Mouse (Mus musculus) urinary bladder, adult 18-20 months (tissue): ENCODE data around the gene Pih1d2.
"Not testable (repeated sequence)": the region's sequence is repeated elsewhere in the genome, so short reads cannot be mapped to it uniquely, and the experiment has no call there.

Source experiments
- DNase-seq, 2 experiments: peaks; one replicate each; pipeline ENCODE4 v3.0.0; 2022; ENCODE audit warnings: low spot score in 2 of 2, mixed read lengths in 2 of 2

Gene Pih1d2

DNA sequence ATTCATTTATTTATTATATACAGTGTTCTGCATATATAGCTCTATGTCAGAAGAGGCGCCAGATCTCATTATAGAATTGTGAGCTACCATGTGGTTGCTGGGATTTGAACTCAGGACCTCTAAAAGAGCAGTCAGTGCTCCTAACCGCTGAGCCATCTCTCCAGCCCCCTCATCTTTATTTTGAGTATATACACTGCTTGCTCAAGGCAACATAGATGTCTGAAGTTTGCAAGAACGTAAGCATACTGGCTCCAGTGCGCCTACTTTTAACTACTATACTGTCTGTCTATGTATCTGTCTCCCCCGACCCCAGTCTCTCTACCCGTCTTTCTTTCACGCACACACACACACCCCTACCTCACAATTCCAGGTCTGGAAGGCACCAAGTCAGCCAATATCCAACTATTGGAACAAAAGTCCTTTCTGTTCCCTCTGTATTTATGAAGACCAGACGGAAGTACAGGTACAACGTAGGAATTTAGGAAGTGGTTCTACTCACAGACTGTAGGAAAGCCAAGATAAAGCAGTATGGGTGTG is 741 bp downstream of the Pih1d2 start:
- no peak for DNase-seq

- not testable (repeated sequence) for DNase-seq
These were observed 13.8 kb downstream of the Pih1d2 start for GRCm38 (mm10) chr9:50630903-50631302.

GRCm38 (mm10) chr9:50632016-50632688 is 15.0 kb downstream of the Pih1d2 start:
- no peak for DNase-seq

DNA sequence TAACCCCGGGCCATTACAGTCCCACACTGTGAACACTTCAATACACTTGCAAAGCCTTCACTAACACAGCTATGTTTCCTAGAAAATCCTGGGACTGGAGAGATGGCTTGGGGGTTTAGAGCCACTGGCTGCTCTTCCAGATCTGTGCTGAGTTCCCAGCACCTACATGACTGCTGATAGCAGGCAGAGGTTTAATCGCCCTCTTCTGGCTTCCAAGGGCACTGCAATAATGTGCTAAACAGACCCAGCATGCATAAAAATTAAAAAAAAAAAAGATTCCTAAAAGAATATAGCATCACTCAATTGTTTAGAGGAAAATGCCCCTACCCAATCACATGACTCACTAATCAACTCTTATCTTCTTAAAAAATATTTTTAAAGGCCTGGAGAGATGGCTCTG is 15.9 kb downstream of the Pih1d2 start:
- DNase-seq = no peak

DNA sequence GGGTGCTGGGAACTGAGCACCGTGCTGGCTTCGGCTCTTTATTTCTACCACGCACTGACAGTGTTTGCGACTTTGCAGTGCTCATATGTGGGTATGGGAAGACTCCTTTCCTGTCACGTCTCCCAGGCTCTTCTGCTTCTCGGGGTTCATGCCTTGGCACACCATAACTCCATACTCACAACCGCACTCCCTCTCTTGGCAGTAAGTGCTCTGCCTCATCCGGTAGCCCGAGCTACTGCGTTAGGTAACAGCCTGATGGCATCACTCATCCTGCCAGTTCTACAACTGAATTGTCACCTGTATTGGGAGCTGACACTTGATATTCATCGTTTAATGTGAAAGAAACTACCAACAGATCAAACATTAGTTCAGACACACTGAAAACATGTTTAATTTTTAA is 17.1 kb downstream of the Pih1d2 start:
- DNase-seq = no peak

DNA sequence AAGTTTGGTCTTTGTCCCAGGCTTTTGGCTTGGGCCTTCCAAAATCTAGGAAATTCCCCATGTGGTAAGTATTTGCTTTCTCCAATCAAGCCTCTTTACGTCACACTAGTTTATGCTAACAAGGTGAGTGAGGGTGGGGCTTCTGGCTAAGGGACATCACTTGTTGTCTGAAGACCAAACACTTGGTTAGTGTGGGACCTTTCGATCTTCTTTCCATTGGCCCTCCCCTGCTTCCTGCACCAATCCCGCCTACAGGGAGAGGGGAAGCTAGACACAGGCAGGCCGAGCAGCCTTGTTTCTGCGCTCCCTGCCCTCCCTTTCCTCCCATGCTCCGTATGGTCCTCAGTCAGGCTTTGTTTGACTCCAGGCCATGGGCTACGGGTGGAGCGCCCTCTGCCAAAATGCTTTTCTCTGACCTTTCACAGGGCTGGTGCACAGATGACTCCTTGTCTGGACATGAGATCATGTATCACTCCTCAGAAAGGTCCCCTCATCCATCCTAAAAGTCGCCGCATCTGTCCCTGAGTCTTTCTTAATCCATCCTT is 29.8 kb downstream of the Pih1d2 start:
- no peak for DNase-seq

- DNase-seq = no peak
These were observed 33.4 kb downstream of the Pih1d2 start for GRCm38 (mm10) chr9:50650503-50650902.

DNA sequence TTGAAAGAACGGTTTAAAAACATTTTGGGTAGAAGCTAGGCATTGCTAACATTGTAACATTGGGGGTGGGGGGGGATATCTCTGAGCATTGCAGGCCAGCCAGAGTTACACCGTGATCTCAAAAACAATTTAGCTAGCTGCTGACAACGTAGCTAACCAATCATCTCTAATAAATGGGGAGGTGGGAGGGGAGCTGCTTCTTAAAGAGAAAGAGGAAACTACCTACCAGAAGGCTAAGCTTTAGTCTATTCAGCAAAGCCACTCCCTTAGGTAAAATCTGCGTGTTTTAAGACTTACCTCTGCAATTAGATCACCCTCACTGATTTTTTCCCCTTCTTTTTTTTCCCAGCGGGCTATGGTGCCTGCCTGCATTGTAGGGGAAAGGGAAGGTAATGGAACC is 41.3 kb downstream of the Pih1d2 start:
- no peak for DNase-seq

GRCm38 (mm10) chr9:50658941-50659388 is 41.8 kb downstream of the Pih1d2 start:
- DNase-seq = no peak

GRCm38 (mm10) chr9:50659392-50660217 is 42.5 kb downstream of the Pih1d2 start, which contains the start of gene Dlat:
TSS of gene Dlat (minus strand) at chr9:50659780.
- DNase-seq = peak; percentile 79 to 92

DNA sequence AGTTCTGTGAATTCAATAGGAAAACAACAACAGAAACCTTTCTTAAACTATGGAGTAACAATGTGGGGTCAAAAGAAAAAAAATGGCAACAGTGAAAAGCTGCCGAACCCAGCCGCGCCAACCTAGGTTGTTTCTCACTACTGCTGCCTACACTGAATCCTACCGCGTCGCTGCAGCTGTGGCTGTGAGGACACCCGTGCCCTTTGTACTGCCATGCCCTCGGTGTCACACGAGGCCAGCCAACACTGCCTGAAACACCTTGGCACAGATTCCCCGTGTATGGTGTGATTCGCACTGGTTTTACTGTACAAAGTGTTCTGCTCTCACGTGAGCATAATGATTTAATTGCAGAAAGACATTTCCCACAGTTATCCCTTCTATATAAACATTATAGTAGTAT is 43.3 kb downstream of the Pih1d2 start:
- DNase-seq = no peak

- no peak for DNase-seq
These were observed 47.7 kb downstream of the Pih1d2 start for GRCm38 (mm10) chr9:50664826-50665225.

DNA sequence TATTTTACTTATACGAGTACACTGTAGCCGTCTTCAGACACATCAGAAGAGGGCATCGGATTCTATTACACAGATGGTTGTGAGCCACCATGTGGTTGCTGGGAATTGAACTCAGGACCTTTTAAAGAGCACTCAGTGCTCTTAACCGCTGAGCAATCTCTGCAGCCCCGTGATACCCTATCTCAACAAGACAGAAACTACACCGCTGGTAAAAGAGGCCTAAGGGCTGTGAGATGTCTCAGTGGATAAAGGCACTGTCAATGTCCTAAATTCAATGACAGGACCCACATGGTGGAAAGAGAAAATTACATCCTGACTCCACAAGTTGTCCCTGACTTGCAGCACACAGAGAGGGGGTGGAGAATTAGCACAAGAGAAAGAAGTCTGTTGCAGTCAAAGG is 49.3 kb downstream of the Pih1d2 start:
- no peak for DNase-seq

- no peak for DNase-seq
These were observed 50.7 kb downstream of the Pih1d2 start for GRCm38 (mm10) chr9:50667579-50668498.

GRCm38 (mm10) chr9:50670690-50671089 is 53.6 kb downstream of the Pih1d2 start:
- DNase-seq = peak in 1 of 2 experiments; percentile 31
